Mouse (Mus musculus): ENCODE data around the gene Acsf3. TPM values are rescaled to one million over a fixed set of nuclear protein-coding genes. Genes with fewer than 3 reads are reported as not detected.

Gene Acsf3
- total RNA-seq (2021), result 10 to 100 TPM; 24.7 to 26.8 TPM
- long read RNA-seq, experiment 1, transcript Acsf3-201 (10 exons, 2,206 nt), result major isoform, 5 of 15 reads
- long read RNA-seq, experiment 1, partial matches to known transcripts, result 4 of 15 reads
- long read RNA-seq, experiment 1, other reads (novel, unspliced or antisense), result 2 of 15 reads
- long read RNA-seq, experiment 2, transcript Acsf3-203 (10 exons, 2,171 nt), result major isoform, 6 of 16 reads
- long read RNA-seq, experiment 2, partial matches to known transcripts, result 7 of 16 reads
- long read RNA-seq, experiment 2, other reads (novel, unspliced or antisense), result 1 of 16 reads

DNA sequence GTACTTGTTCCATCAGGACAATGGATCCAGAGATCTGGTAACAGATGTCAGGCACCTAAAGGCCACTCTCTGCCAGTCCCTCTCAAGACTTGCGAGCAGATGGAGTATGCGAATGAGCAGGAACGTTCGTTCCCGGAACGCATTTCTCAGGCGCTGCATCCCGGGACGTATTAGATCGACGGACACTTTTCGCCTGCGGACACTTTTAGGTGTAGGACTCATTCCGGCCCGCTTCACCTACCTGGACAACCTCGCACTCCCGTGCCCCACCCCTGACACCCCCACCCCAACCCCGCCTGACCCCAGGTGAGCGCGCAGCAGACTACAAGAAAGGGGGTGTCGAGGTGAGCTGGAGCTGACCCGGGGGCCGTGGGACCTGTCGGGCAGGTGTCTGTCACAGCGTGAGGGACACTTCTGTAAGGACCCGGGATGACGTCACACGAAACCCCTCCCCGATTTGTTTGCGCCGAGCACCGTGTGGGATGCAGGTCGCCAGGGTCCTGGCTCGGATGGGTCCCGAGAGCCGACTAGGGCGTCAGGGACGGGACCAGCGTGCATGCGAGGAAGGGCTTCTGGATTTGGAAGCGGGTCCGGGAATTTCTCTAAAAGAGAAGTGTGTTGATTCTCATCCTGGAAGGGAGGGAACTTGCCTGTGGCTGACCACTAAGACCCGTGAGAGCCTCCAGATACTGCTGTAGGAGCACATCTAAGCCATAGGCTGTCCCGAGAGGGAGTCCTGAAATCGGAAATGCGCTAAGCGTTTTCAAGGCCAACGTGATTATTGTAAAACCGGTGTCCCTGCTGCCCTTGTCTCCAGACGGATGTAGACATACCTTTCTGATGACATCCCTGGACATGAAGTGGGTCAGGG, at the start of gene Acsf3:
Acsf3 (plus strand) TSS at position 202 of the 871 bp plus-strand sequence.
- peak; percentile 56 to 74 for DNase-seq

DNA sequence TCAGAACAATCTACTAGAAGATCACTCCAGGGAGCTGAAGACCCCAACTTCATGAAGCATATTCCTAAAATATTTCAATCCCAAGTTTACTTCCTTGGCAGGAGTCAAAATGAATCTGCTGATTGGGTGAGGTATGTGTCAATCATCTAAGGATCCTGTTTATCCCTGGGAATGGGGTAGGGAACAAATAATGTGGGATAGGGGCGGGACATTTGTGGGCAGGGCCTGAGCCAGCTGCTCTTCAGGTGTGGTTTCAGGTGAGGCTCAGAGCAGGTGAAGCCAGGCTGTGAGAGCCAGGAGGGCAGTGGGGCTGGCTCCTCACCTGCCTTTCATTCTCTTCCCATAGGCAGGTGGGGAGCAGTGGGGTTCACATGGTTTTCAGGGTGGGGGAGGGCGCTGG, 48.5 kb upstream of the Acsf3 start:
- intact Hi-C loops (cut with DNase I), result no loop called here
- DNase-seq, result no peak

More for the DNA sequence above, at the start of gene Acsf3:
- intact Hi-C loops (cut with DNase I), result loop anchor here (2.0 kb wide), 1 partner anchor 97 kb away; no protein-coding TSS in a partner anchor

DNA sequence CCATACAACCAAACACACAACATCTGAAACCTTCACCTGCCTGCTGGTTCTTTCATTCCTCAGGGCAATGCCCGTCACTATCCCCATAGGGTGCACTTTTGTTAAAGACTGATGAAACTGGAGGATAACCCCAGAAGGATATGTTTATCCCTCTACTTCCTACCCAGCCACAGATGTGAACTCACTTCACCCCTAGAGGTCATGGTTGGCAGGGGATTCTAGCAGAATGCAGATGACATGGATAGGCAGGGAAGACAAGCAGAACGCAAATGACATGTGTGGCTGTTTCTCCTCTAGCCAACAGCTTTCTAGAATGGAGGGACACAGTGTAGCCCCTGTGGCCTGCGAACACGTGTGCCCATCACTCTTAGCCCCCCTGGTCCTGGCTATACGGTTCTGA, 47.9 kb upstream of the Acsf3 start:
- no peak for DNase-seq
- intact Hi-C loops (cut with DNase I), result no loop called here

DNA sequence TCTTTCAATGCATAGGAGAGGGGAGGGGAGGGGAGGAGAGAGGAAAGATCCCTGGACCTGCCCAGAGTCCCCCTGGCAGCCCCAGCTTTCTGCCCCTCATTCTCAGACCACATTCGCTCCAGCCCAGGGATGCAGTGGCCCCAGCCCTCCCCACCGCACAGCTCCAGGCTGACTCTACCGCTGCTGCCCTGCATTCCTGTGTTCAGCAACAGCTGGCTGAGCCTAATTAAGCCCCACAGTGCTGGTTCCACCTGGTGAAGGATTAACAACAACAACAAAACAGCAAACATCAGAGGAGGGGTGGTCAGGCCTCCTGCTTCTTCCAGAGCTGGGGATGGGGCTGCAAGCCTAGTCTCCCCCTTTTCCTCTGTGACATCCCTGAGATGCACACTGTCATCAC, 46.7 kb upstream of the Acsf3 start:
- intact Hi-C loops (cut with DNase I), result no loop called here
- no peak for DNase-seq

DNA sequence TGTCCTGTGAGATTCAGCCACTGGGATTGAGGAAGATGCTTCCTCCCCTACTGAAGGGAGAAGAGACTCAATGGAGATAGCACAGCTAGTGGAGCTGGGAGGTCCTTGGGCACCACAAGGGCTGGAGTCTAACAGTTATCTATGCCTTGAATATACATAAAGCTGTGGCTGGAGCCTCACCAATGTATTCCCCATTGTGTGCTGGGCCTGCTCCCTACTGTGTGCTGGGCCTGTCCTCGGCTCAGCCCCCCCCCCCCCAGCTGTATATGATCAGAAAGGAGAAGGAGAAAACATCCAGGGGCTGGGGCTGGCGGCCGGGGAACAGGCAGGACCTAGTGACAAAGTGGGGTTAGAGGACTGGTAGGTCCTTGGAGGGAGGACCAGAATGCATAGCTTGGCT, 40.2 kb upstream of the Acsf3 start:
- intact Hi-C loops (cut with DNase I), result no loop called here
- DNase-seq, result no peak

DNA sequence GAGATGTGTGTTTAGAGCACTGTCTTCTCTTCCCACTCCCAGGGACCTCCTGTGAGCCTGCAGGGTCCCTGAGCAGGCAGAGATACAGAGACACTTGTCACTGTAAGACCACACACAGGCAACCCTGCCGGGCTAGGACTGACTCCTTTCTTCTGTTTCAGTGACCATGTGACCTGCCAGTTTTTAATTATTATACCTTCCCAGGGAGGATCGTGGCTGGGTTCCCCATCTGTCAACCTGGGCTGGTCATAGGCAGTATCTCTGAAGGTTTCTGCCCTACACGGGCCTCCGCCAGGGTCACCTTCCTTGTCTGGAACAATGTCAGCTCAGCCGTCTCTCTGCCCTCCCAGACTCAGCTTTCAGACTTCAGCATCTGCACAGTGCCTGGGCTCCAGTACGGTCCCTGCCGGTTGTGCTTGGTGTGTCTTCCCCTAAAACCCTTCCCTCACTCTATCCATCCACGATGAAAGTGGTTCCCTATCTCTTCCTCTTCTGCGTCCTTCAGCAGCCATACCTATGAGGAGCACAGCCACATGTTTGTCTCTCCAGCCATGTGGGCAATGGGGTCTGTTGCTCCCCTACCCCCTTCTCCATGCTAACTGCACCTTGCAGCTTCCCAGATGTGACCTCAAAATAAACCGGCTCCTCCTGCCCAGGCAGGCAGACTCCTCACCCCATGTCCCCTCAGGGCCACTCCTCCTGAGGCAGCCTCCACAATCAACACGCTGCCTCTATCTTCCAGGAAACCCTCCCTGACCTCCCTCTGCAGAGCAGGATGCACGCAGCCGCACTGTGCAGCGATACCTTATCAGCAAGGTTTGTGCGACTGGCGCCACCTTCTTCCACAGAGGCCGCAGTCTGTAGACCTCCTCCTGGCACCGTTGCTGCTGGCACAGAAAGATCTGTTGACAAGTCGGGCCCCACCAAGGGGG, 39.5 kb upstream of the Acsf3 start:
- intact Hi-C loops (cut with DNase I), result no loop called here
- DNase-seq, result peak; percentile 15 to 22

DNA sequence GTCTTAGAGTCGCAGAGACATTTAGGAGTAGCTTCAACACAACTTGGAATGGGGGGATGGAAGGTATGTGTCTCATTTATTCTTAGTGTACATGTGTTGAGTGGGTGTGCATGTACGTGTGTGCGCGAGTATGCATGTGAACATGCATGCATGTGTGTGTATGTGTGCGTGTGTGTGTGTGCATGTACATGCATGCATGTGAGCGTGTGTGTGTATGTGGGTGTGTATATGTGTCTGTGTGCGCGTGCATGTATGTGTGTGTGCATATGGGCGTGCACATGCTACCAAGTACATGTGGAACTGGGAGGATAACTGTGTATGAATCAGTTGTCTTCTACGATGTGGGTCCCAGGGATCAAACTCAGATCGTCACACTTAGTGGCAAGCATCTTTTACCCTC, 38.7 kb upstream of the Acsf3 start:
- DNase-seq, result no peak
- intact Hi-C loops (cut with DNase I), result no loop called here

DNA sequence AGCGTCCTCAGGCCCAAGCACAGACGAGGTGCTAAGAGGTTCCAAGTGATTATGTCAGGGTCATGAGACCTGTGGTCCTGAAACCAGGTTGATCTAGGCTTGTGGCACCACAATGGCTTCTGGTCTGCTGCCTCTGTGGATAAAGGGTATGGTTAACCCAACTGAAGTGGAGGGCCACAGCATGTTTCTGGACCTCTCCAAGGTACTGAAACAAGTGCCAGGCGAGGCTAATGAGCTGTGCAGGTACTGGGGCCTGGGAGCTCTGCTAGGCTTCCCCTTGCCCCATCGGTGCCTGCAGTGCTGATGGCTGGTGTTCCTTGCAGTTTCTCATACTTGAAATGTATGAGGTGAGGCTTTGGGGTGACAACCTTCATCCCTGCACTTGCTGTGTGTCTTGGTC, 38.2 kb upstream of the Acsf3 start:
- intact Hi-C loops (cut with DNase I), result no loop called here
- peak in 1 of 2 experiments; percentile 32 for DNase-seq

DNA sequence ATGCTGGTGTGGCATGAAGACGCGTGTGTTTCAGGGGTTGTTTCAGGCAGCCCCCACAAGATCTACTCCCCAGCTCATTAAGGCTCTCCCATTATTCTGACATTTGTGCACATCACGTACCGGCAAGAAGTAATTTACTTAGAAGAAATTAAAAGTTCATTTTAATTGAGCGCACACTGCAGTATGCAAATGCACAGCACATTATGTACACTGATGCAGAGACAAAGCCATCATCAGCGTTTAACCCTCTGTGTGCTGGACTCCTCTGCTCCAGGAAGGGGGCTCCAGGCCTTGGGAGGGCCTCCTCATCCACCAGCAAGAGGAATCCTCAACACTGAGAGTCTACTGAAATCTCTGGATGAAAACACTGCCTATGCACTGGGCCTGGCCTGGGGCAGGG, 37.4 kb upstream of the Acsf3 start:
- DNase-seq, result no peak
- intact Hi-C loops (cut with DNase I), result no loop called here

DNA sequence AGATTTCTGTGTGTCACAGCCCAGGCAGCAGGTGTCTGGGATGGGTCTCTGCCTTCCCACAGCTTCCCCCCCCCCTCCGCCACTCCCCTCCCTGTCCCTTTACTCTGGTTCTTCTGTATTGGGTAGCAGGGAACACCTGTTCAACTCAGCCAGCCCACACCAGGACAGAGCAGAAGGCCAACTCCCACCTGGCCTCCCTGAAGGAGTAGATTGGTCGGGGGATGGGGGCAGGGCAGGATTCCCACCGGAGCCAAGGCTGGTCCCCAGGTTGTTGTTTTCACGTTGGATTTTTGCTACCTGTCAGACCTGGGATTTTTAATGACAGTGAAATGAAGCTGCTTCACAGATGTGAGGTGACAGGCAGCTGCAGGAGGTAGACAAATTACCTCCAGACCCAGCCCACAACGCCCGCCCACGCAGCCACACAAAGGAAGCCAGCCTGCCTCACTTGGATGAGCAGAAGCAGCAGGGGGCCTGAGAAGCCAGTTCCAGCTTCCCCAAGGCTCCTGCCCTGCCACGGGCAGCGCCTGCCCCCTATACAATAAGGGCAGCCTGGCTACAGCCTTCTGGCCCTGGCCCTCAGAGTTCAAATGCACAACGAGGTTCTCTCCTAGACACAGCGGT, 36.1 kb upstream of the Acsf3 start:
- intact Hi-C loops (cut with DNase I), result no loop called here
- peak in 1 of 2 experiments; percentile 9 for DNase-seq

DNA sequence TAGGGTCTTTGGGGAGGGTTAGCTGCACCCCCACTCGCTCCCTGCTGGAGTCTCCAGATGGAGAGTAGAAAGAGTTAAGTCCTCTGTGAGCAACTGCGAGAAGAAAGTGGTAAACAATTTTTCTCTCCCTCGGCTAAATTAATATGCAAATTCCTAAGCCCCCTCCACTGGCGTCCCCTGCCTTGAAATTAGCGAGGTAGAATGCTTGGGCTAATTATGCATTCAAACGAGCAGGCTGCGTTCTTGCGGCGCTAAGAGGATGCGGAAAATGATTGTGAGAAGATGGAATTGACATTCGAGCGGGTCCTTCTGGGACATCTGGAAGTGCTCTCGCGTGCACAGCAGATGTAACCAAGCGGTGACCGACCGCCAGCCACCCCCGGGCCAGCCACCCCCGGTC, 32.8 kb upstream of the Acsf3 start:
- DNase-seq, result no peak
- intact Hi-C loops (cut with DNase I), result no loop called here

DNA sequence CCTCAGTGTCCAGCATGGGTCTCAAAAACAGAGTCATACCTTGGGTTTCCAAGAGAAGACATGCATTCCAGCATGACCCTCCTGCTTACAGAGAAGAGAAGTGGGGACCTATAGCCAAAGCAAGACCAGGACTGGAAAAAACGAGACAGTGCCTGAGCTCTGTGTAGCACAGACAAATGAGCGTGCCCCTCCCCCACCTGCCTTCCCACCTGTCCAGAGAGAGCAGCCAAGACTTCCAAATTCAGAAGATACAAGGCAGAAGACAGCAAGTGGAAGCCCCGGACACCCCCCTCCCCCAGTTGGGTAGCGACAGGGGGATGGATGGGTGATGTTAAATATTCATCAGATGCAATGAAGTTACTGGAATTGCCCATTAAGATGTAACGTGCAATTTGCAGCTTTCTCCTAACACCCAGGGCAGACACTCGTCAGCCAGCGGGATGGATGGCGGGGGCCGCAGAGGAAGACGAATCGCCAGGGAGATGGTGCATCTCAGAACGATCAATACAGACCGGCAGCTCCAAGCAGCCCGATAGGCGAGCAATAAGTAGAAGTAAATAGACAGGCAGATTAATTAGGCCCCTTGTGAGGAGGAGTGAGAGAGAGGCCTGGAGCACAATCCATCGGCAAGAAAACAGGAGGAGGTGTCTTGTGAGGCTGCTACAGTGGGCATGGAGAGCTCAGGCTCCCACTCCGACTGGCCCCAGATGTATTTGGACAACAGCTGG, 30.1 kb upstream of the Acsf3 start:
- intact Hi-C loops (cut with DNase I), result no loop called here
- DNase-seq, result no peak

DNA sequence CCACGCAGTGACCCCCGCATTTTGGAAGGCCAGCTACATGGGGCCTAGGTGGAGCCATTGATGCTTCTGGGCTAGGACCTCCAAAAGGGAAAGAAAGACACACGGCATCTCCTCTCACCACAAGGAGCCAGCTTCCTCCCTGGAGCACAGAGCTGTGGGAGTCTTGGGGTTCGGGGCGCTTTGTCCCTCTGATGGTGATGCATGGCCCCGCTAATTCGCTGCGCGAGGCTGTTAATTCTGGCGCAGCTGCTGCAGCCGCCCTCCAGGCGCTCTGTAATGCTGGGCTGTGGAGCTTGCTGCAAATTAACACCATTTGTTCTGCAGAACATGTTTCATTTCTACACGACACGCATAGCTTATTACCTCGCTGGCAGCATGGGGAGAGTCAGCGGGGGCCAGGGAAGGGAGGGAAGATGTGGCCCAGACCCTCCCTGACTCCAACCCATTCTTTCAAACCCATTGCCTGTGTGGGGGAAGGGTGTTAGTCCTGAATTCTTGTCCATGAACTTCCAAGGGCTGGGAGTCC, 29.5 kb upstream of the Acsf3 start:
- DNase-seq, result no peak
- intact Hi-C loops (cut with DNase I), result no loop called here

DNA sequence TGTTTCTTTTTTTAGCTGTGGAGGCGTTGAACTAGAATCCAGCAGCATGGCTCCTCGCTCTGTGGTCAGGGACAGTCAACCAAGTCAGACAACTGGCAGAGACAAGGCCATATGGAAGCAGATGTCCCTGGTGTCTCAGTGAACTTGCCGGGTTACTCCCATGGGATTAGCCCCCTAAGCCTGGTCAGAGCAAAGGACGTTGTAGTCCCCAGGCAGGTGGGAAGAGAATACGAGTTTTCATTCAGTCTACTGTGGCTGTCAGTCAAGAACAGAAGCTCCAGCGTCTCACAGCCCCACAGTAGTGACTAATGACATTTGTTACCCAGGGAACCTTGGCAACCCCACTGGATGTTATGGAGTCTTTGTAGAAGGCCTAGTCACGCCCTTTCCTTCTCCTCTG, 28.8 kb upstream of the Acsf3 start:
- DNase-seq, result no peak
- intact Hi-C loops (cut with DNase I), result no loop called here

DNA sequence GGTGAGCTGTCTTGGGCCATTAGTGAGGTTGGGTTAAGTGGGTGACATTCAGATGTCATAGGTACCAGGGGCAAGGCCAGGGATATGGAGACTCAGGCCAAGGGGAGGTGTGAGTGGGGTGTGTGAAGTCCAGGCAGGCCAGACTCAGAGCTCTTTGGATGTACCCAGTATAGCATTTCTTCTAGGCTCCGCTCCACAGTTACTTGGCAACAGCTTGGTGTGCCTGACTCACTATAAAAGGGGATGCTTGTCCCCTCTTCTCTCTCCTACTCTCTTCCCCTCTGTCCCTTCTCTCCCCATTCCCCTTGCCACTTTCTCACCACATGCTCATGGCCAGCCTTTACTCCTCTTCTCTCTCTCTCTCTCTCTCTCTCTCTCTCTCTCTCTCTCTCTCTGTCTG, 27.5 kb upstream of the Acsf3 start:
- intact Hi-C loops (cut with DNase I), result no loop called here

DNA sequence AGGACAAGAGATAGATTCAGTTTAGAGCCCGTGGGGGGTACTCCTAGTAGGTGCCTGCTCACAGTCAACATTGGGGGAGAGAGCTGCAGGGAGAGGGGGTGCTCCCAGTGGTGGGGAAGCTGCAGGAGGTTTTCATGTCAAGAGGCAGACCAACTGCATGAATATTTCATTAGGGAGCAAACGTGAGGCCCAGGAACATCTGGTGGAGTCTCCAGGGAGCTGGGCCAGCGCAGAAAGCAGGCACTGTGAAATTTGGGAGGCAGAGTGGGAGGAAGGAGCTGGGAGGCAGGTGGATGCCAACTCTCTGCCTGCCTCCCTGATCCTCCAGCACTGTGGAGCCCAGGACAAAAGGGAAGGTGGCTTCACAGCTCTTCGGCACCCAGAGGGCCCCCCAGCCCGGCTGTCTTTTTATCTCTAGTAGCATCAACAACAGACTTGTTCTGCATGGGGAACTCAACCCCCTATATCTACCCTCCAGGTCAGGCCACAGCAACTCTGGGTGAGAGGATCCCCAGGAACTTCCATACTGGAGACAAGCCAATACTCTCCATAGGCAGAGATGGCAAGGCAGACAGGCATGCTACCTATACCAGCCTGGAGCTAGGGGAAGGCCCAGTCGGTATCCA, 25.8 kb upstream of the Acsf3 start:
- no peak for DNase-seq
- intact Hi-C loops (cut with DNase I), result no loop called here

More for the DNA sequence above, 27.5 kb upstream of the Acsf3 start:
- DNase-seq, result no peak

DNA sequence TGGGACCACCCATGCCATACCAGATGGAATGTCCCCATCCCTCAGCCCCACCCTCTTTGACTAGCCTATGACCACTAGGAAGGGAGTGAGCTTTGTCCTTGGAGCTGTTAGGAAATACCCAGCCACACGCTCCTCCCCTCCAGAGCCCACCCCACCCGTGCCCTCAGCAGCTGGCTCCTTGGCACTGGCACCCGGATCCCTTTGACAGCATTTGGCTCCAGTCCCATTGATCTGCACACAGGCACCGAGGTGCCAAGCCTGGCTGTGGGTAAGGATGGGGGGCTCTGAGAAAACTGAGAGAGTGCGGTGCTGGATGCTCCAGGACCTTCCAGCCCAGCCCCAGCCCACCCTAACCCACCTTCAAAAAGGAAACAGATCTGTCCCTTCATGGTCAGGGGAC, 23.9 kb upstream of the Acsf3 start:
- no peak for DNase-seq
- intact Hi-C loops (cut with DNase I), result no loop called here

DNA sequence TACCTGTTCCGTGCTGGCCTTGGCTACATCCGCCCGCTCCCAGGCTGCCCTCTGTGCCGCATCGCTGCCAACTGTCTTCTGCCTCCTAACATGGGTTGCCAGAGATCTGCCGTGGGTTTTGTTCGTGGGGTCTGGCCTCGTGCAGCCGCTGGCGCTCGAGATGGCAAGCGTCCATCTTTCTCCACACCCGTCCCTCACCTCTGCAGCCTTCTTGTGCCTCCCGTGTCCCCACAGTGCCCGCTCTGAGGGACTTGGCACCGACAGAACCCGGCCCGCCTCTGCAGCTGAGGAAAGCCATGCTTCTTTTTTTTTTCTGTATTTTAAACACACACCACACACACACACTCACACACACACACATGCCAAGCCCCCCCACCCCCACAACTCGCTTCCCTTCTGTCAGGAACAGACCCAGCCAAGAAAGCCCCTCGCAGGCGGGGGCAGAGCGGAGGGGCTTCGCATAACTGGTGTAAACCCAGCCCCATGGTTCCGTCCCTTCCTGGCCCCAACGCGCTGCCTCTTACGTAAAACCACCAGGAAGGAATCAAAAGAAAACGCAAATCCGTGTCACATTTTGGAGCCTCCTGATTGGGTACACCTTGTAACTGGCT, 23.1 kb upstream of the Acsf3 start:
- no peak for DNase-seq
- intact Hi-C loops (cut with DNase I), result no loop called here

DNA sequence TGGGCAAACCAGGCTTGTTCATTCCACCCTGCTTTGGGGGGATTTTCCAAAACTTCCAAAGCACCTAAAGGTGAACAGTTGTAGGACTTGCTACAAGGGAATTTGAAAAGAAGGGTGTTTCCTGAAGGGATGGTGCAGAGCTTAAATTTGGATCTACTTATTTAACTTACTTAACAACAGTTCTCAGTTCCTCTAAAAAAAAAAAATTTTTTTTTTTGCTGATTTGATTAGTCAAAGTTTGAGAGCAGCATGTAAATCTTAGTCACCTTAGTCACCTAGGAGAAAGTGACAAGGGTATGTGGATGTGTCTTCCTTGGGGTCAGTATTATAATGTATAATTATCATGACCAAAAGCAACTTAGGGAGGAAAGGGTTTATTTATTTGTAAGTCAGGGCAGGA, 16.7 kb upstream of the Acsf3 start:
- DNase-seq, result no peak
- intact Hi-C loops (cut with DNase I), result no loop called here
